Mouse (Mus musculus) frontal cortex, postnatal 36 days (tissue): ENCODE results near the gene Ofcc1.

Source experiments
- DNase-seq, 2 experiments: peaks; one replicate each; pipeline ENCODE4 v3.0.0; 2022; ENCODE audit warnings: low spot score in 2 of 2

Gene Ofcc1

GRCm38 (mm10) chr13:40243821-40244220 lies 117.4 kb downstream of the Ofcc1 start:
- no peak for DNase-seq

- DNase-seq = peak; percentile 26 to 29
Measured at GRCm38 (mm10) chr13:40236356-40236755, 124.9 kb downstream of the Ofcc1 start.

- no peak for DNase-seq
Measured at GRCm38 (mm10) chr13:40208314-40208713, 152.9 kb downstream of the Ofcc1 start.

- no peak for DNase-seq
Measured at GRCm38 (mm10) chr13:40181786-40182185, 179.5 kb downstream of the Ofcc1 start.

GRCm38 (mm10) chr13:40171775-40172174 lies 189.5 kb downstream of the Ofcc1 start:
- DNase-seq = no peak

GRCm38 (mm10) chr13:40167871-40168270 lies 193.4 kb downstream of the Ofcc1 start:
- DNase-seq = no peak

- DNase-seq = no peak
Measured at GRCm38 (mm10) chr13:40155466-40155865, 205.8 kb downstream of the Ofcc1 start.

- DNase-seq = no peak
Measured at GRCm38 (mm10) chr13:40139906-40140305, 221.3 kb downstream of the Ofcc1 start.

- no peak for DNase-seq
Measured at GRCm38 (mm10) chr13:40136096-40136495, 225.2 kb downstream of the Ofcc1 start.

- no peak for DNase-seq
Measured at GRCm38 (mm10) chr13:40135670-40136069, 225.6 kb downstream of the Ofcc1 start.

- DNase-seq = no peak
Measured at GRCm38 (mm10) chr13:40123868-40124267, 237.4 kb downstream of the Ofcc1 start.

- DNase-seq = no peak
Measured at GRCm38 (mm10) chr13:40112336-40112735, 248.9 kb downstream of the Ofcc1 start.

GRCm38 (mm10) chr13:40076236-40076635 lies 285.0 kb downstream of the Ofcc1 start:
- no peak for DNase-seq

GRCm38 (mm10) chr13:40074850-40075416 lies 286.3 kb downstream of the Ofcc1 start:
- peak in 1 of 2 experiments; percentile 7 for DNase-seq

GRCm38 (mm10) chr13:40070004-40070403 lies 291.2 kb downstream of the Ofcc1 start:
- no peak for DNase-seq

GRCm38 (mm10) chr13:40061281-40061680 lies 300.0 kb downstream of the Ofcc1 start:
- no peak for DNase-seq

- DNase-seq = peak; percentile 2 to 14
Measured at GRCm38 (mm10) chr13:40037881-40038280, 323.4 kb downstream of the Ofcc1 start.

GRCm38 (mm10) chr13:40036981-40037765 lies 324.1 kb downstream of the Ofcc1 start:
- DNase-seq = peak; percentile 33 to 50

- DNase-seq = no peak
Measured at GRCm38 (mm10) chr13:40029426-40029825, 331.8 kb downstream of the Ofcc1 start.

GRCm38 (mm10) chr13:40028827-40029226 lies 332.4 kb downstream of the Ofcc1 start:
- DNase-seq = no peak

- DNase-seq = no peak
Measured at GRCm38 (mm10) chr13:40025816-40026215, 335.4 kb downstream of the Ofcc1 start.

- DNase-seq = no peak
Measured at GRCm38 (mm10) chr13:40023201-40023777, 338.0 kb downstream of the Ofcc1 start.

GRCm38 (mm10) chr13:40022609-40023008 lies 338.6 kb downstream of the Ofcc1 start:
- no peak for DNase-seq
